Mouse (Mus musculus) kidney, adult 9 months (tissue): ENCODE data around the gene Rhag.

Experiments used
- DNase-seq: peaks from one replicate; pipeline ENCODE4 v3.0.0; 2022

Gene Rhag

DNA sequence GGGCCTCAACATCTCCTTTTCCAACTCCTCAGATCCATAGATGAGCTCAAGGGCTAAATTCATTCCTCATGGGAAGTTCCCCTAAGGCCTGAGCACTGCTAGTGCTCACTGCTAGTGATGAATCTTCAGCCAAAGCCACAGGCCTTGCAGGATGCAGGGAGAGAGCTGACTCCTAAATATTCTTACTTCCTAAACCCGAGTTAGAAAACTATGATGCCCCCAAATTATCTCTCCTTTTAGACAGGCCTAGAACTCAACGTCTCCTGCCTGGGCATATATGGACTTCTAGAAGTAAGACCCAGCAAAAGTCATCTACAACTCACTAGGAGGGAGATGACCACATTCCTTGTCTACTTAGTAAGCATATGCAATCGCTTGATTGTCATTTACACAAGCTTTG is 66.8 kb downstream of the Rhag start:
- no peak for DNase-seq

DNA sequence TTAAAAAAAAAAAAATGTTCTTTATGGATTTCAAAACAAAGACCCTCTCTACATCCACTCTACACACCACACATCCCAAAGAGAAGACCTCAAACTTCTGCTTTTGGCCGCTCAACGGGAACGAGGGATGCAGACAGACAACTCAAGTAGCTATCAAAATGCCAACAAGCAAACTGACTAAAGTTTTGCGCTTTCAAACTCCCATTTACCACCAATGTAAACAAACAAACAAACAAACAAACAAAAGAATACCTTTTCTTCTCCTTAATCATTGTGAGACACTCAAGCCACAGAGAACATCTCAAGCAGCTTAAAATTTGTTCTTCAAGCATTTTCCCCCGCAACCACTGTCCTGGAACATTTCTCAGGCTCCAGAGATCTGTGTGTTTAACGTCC is 68.6 kb downstream of the Rhag start:
- no peak for DNase-seq

DNA sequence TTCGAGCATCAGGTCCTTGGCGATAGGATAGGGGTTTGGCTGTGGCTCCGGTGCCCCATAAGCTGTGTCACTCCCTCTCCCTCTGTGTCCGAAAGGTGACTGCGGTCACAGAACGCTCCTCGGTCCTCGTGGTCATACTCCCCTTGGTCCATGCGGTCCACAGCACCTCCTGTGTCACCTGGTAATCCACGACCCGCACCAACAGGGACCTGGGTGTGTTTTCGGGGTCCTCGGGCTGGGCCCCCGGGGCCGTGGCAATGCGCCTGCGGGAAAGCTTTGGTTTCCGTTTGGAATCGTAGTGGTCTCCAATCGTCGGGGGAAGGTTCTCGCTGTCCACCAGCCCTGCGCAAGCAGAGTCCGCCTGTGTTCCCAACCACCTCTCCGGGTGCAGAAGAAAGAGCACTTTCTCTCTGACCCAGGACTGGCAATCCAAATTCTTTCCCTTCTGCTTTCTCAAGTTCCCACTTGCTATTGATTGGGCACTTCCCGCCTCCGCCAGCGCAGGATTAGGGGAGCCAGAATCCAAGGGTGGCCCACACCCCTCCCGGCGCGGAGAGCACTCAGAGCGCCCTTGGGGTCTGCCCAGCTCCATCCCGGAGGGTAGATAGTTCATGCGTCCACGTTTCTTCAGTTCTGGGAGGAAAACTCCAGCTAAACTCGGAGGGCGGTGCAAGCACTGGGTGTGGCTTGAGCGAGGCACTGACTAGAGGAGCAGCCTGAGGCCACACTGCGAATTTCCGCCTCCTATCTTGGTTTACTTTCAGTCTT is 69.2 kb downstream of the Rhag start, which contains the start of gene 9130008F23Rik:
9130008F23Rik (minus strand) TSS at position 636 of the 768 bp plus-strand sequence.
- peak; percentile 44 for DNase-seq

DNA sequence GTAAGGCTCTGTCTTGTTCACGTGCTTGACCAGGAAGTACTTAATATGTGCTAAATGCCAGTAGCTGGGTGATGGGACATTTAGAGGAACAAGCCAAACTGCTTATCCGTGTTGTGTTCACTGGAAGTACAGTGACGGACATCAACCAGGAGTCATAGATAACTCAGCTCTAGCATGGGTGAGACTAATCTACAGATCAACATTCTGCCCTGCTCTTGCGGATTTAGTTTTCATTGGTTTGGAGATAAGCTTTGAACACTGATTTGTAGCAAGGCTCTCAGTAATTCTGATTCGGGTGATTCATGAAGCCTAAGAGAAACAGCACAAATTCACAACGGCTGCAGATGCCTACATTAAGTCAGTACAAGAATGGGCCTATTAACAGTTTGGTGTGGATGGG is 71.2 kb downstream of the Rhag start:
- no peak for DNase-seq

DNA sequence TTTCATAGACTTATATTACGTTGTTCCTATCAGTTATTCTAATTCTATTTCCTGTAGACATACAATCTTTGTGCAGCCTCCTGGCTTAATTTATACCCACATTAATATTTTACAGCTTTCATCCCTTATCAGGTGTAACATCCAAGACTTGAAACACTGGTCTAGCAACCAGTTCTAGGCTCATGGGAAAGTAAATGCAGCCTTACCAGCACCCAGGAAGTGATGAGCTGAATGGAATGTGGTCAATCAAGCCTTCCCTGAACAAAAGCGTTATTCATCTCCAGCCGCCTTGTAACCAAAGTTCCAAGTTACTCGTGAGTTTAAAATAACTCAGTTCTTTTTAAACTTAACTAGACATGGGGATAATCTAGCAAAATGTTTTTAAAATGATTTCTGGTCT is 74.2 kb downstream of the Rhag start:
- DNase-seq, result no peak

DNA sequence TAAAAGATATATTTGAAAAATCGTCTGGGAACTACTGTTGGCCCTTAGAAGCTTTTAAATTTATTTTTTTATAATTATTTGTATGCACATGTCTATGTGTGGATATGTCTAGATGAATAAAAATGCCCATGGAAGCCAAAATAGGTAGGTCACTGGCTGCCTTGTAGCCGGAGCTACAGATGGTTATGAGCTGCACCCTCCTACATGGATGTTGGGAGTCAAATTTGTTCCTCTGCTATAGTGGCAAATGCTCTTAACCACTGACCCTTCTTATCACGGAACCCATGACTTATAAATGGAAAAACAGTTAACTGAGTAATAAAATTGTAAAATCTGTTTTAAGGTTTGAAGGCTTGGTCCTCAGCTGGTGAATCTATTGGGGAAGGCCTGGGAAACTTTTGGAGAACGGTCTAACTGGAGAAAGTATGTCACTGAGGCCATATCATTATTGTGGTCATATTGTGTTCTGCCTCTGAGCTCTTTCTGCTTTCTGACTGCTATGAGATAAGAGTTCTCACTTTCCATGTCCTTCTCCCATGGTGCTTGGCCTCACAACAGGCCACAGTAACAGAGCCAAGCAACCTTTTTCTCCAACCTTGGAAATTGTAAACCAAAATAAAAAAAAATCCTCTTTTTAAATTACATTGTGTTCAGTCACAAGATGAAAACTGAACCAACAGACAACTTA is 77.1 kb downstream of the Rhag start:
- DNase-seq, result no peak
